Mouse (Mus musculus) gastrocnemius, adult 2 months (tissue): ENCODE measurements around the gene Cnot6. TPM values are rescaled to one million over a fixed set of nuclear protein-coding genes. Genes with fewer than 3 reads are reported as not detected.

Source experiments
- DNase-seq: peaks from one replicate; pipeline ENCODE4 v3.0.0; 2022
- H3K27ac ChIP-seq: fragments of 200-600 bp; 2 replicates; pipeline ENCODE4 v1.8.1; 2022; ENCODE audit warnings: mild to moderate bottlenecking
- H3K4me3 ChIP-seq: fragments of 200-600 bp; 2 replicates; pipeline ENCODE4 v1.8.1; 2022; ENCODE audit warnings: mild to moderate bottlenecking, moderate library complexity
- CTCF ChIP-seq: fragments of 200-600 bp; IDR thresholded peaks from 2 replicates; pipeline ENCODE4 v1.8.1; 2022; ENCODE audit warnings: antibody characterized with exemption, mild to moderate bottlenecking, moderate library complexity
- intact Hi-C: fragments of 180-260 bp; cut with DNase I; formaldehyde crosslinking; loops from one replicate; pipeline ENCODE4 v1.15.1; 2025
- total RNA-seq, 2 experiments: library from RNA; stranded (reverse); gene quantifications; 2 replicates each; pipeline ENCODE4 v1.2.3; 2021

Gene Cnot6
- total RNA-seq, 2 experiments from 2014 or later = 8.1 to 14.5 TPM

GRCm38 (mm10) chr11:49710664-49711063 lies 1.9 kb downstream of the Cnot6 start:
- Histone ChIP-seq H3K4me3 (peak overlapping the region; percentile 97; the same call in 1 of the 2 replicates), H3K27ac (no peak overlapping the region)
- intact Hi-C loops = loop anchor here (5.0 kb wide), 2 partner anchors 58 to 137 kb away; partner anchors contain the start of gene Mapk9
- DNase-seq = no peak
- no peak for TF ChIP-seq CTCF

- H3K4me3 ChIP-seq = no peak overlapping the region
- intact Hi-C loops = no loop called here
- no peak for DNase-seq
- TF ChIP-seq CTCF = no peak
- H3K27ac ChIP-seq = no peak overlapping the region
Measured at GRCm38 (mm10) chr11:49707834-49708233, 4.7 kb downstream of the Cnot6 start.

GRCm38 (mm10) chr11:49704804-49705203 lies 7.7 kb downstream of the Cnot6 start:
- intact Hi-C loops = no loop called here
- no peak overlapping the region for H3K27ac ChIP-seq
- no peak for DNase-seq
- H3K4me3 ChIP-seq = no peak overlapping the region
- no peak for TF ChIP-seq CTCF

GRCm38 (mm10) chr11:49702014-49702413 lies 10.5 kb downstream of the Cnot6 start:
- no peak for DNase-seq
- Histone ChIP-seq H3K27ac (no peak overlapping the region), H3K4me3 (no peak overlapping the region)
- TF ChIP-seq CTCF = no peak
- intact Hi-C loops = no loop called here

GRCm38 (mm10) chr11:49699079-49699478 lies 13.4 kb downstream of the Cnot6 start:
- Histone ChIP-seq H3K4me3 (no peak overlapping the region), H3K27ac (no peak overlapping the region)
- TF ChIP-seq CTCF = no peak
- DNase-seq = no peak
- intact Hi-C loops = no loop called here

- TF ChIP-seq CTCF = no peak
- Histone ChIP-seq H3K4me3 (no peak overlapping the region), H3K27ac (no peak overlapping the region; the same call in 1 of the 2 replicates)
- DNase-seq = no peak
- intact Hi-C loops = no loop called here
Measured at GRCm38 (mm10) chr11:49697779-49698178, 14.7 kb downstream of the Cnot6 start.

GRCm38 (mm10) chr11:49696472-49696871 lies 16.1 kb downstream of the Cnot6 start:
- Histone ChIP-seq H3K27ac (no peak overlapping the region), H3K4me3 (no peak overlapping the region)
- TF ChIP-seq CTCF = no peak
- DNase-seq = no peak
- intact Hi-C loops = no loop called here

- no peak for TF ChIP-seq CTCF
- intact Hi-C loops = no loop called here
Measured at GRCm38 (mm10) chr11:49695695-49696094, 16.8 kb downstream of the Cnot6 start.

GRCm38 (mm10) chr11:49695013-49695412 lies 17.5 kb downstream of the Cnot6 start:
- H3K4me3 ChIP-seq = no peak overlapping the region
- TF ChIP-seq CTCF = no peak

More at GRCm38 (mm10) chr11:49695695-49696094, 16.8 kb downstream of the Cnot6 start:
- Histone ChIP-seq H3K27ac (no peak overlapping the region), H3K4me3 (no peak overlapping the region)
- DNase-seq = no peak

GRCm38 (mm10) chr11:49684237-49684973 lies 28.1 kb downstream of the Cnot6 start:
- H3K27ac ChIP-seq = peak overlapping the region; percentile 67

More at GRCm38 (mm10) chr11:49695013-49695412, 17.5 kb downstream of the Cnot6 start:
- intact Hi-C loops = no loop called here
- no peak overlapping the region for H3K27ac ChIP-seq
- no peak for DNase-seq

GRCm38 (mm10) chr11:49673433-49673832 lies 39.1 kb downstream of the Cnot6 start:
- H3K27ac ChIP-seq = no peak overlapping the region
- TF ChIP-seq CTCF = no peak
- H3K4me3 ChIP-seq = no peak overlapping the region
- no peak for DNase-seq
- intact Hi-C loops = no loop called here

More at GRCm38 (mm10) chr11:49684237-49684973, 28.1 kb downstream of the Cnot6 start:
- DNase-seq = peak; percentile 50
- TF ChIP-seq CTCF = no peak
- intact Hi-C loops = no loop called here
- peak overlapping the region; percentile 40 for H3K4me3 ChIP-seq

- no peak for DNase-seq
- TF ChIP-seq CTCF = no peak
- H3K27ac ChIP-seq = no peak overlapping the region
- intact Hi-C loops = no loop called here
- H3K4me3 ChIP-seq = no peak overlapping the region
Measured at GRCm38 (mm10) chr11:49665462-49665861, 47.1 kb downstream of the Cnot6 start.

GRCm38 (mm10) chr11:49664262-49665140 lies 48.0 kb downstream of the Cnot6 start:
- DNase-seq = no peak
- TF ChIP-seq CTCF = no peak
- intact Hi-C loops = no loop called here
- H3K4me3 ChIP-seq = no peak overlapping the region
- no peak overlapping the region for H3K27ac ChIP-seq
